Mouse (Mus musculus) stomach, embryonic 14.5 days (tissue): ENCODE measurements around the gene Dnaja3. TPM values are rescaled to one million over a fixed set of nuclear protein-coding genes. Genes with fewer than 3 reads are reported as not detected.

Experiments used
- ATAC-seq: fragments of 200-750 bp; cut with Nextera tagmentation; 2 replicates; pipeline ENCODE4 v1.8.0; 2017; ENCODE audit warnings: low read depth, moderate TSS enrichment; ENCODE audit not compliant: insufficient number of reproducible peaks, insufficient read depth, low FRiP score
- H3K27ac ChIP-seq: fragments of 300-500 bp; sonication (generic); 2 replicates; pipeline ENCODE4 v1.5.1; 2014; ENCODE audit warnings: mild to moderate bottlenecking, low read length, moderate library complexity, mixed read lengths
- H3K27me3 ChIP-seq: fragments of 300-500 bp; sonication (generic); 2 replicates; pipeline ENCODE4 v1.6.1; 2014; ENCODE audit warnings: low read length, control low read depth, mixed read lengths; ENCODE audit not compliant: control insufficient read depth, insufficient read depth
- H3K36me3 ChIP-seq: fragments of 300-500 bp; sonication (generic); 2 replicates; pipeline ENCODE4 v1.6.1; 2014; ENCODE audit warnings: mild to moderate bottlenecking, control low read depth, low read length, moderate library complexity, mixed read lengths; ENCODE audit not compliant: control insufficient read depth, insufficient read depth
- H3K4me1 ChIP-seq: fragments of 300-500 bp; sonication (generic); 2 replicates; pipeline ENCODE4 v1.6.1; 2014; ENCODE audit warnings: low read length, control low read depth, mixed read lengths; ENCODE audit not compliant: control insufficient read depth, insufficient read depth
- H3K4me2 ChIP-seq: fragments of 300-500 bp; sonication (generic); replicated peaks from 2 replicates; pipeline ENCODE4 v1.6.1; 2014; ENCODE audit warnings: low read depth, low read length, control low read depth
- H3K4me3 ChIP-seq: fragments of 300-500 bp; sonication (generic); 2 replicates; pipeline ENCODE4 v1.5.1; 2014; ENCODE audit warnings: low read depth, low read length, control low read depth
- H3K9ac ChIP-seq: fragments of 300-500 bp; sonication (generic); replicated peaks from 2 replicates; pipeline ENCODE4 v1.6.1; 2014; ENCODE audit warnings: low read depth, mild to moderate bottlenecking, control low read depth, low read length, moderate library complexity, mixed read lengths
- H3K9me3 ChIP-seq: fragments of 300-500 bp; sonication (generic); 2 replicates; pipeline ENCODE4 v1.6.1; 2016; ENCODE audit warnings: low read depth, low read length, control low read depth; ENCODE audit not compliant: control insufficient read depth
- WGBS: fragments of 180-500 bp; shearing (Covaris S2); extraction: QIAGEN DNeasy Blood & Tissue Kit; methylation state at CpG from one replicate; pipeline ENCODE4 v1.1.7; 2014; 5-methylcytosine and 5-hydroxymethylcytosine counted together
- polyA plus RNA-seq: library from polyadenylated mRNA; unstranded; fragments of >200 nt; fragmentation: Nextera tagmentation; extraction: Ambion mirVana; gene quantifications from 2 replicates; pipeline ENCODE4 v1.2.1, GENCODE M21; 2014

The Dnaja3 gene
- polyA plus RNA-seq, 1 experiment from 2014 or later: 57.8 TPM

DNA sequence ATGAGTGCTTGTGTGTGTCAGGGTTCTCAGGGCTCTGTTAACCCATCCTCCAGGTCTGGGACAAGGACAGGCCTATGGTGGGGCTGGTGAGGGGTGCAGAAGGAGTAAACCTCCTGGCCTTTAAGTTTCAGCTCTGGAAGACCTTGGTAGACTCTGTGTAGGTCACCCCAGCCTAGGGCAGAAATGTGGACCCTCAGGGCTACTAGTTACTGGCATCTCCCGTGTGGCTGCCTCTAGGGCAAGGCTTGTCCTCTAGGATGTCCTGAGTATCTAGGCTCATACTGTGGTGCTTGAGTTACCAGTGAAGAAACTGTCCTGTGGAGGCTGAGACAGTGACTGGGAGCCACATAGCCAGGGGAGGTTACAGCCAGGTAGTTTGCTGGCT, 36.3 kb upstream of the Dnaja3 start:
- H3K36me3 ChIP-seq: no peaks in the 10 kb centered on the region
- WGBS: 52% methylated on average over 1 of the region's 1 CpGs
- no peaks in the 10 kb centered on the region for H3K27me3 ChIP-seq
- no peak overlapping the region for H3K9ac ChIP-seq
- ATAC-seq: 0 out of 2 replicates have a peak, but pooled peaks have one; percentile 0
- no peak overlapping the region for H3K4me3 ChIP-seq
- H3K4me2 ChIP-seq: 0 out of 2 replicates have a peak overlapping the region, but pooled peaks have one; percentile 10
- H3K4me1 ChIP-seq: peaks cover 86% of the 10 kb centered on the region
- H3K27ac ChIP-seq: peak overlapping the region; percentile 78; the same call in 1 of the 2 replicates
- H3K9me3 ChIP-seq: no peaks in the 10 kb centered on the region

DNA sequence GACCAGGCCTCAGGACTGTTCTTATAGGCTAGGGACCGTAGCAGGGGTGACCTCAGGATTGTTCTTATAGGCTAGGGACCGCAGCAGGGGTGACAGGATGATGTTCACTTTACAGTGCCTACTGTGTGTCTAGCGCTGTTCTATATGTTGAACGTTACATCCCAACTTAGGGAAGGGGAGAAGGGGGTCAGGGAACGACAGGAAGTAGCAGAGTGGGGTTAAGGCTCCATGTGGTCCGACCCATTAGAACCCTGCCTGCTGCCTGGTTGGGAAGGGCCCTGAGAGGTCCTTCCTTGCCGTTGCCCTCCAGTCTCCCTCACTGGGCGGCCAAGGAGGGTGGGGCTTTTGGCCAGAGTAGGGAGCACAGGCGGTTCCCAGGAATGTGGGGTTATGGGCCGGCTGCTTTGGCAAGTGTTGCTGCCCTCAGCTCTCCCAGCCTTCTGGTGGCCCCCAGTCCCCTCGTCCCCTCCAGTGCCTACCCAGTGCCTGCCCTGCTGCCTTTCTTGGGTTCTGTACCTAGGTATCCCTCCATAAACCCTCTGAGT, 35.4 kb upstream of the Dnaja3 start:
- H3K4me2 ChIP-seq: 0 out of 2 replicates have a peak overlapping the region, but pooled peaks have one; percentile 7
- H3K4me3 ChIP-seq: no peak overlapping the region
- no peaks in the 10 kb centered on the region for H3K27me3 ChIP-seq
- no peak for ATAC-seq
- H3K27ac ChIP-seq: peak overlapping the region; percentile 78; the same call in 1 of the 2 replicates
- H3K9me3 ChIP-seq: no peaks in the 10 kb centered on the region
- H3K9ac ChIP-seq: no peak overlapping the region
- H3K4me1 ChIP-seq: peaks cover 77% of the 10 kb centered on the region
- H3K36me3 ChIP-seq: peaks cover 7% of the 10 kb centered on the region; the same call in 1 of the 2 replicates
- WGBS: 59% methylated on average over 11 of the region's 11 CpGs

DNA sequence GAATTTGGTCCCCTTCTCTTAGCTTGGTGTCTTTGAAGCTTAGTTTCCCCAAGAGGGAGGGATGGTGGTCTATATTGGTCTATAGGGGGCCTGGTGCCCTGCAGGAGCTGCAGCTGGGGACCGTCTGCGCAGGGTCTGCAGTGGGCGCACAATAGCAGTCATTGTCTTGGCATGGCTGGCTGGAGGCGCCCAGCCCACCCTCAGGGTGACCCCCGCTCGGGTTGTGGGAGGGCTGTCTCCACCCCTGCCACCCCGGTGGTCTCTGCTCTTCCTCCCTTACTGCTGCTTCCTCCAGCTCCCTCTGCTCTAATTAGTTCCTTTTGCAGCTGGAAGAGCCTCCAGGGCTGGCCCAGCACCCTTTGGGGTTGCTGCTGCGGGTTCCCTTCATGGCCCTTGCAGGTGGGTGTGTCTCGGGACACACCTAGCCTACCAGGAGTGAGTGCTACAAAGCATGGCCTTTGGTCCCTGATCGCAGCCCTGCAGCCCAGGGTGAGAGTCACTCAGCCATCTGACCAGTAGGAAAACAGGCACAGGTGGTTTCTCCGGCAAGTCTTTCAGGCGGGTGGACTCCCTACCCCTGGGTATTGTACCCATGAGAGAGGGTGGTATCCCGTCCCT, 34.2 kb upstream of the Dnaja3 start:
- 51% methylated on average over 13 of the region's 13 CpGs for WGBS
- Histone ChIP-seq H3K36me3 (peaks cover 12% of the 10 kb centered on the region; the same call in 1 of the 2 replicates), H3K4me1 (peaks cover 66% of the 10 kb centered on the region), H3K4me3 (no peak overlapping the region), H3K4me2 (no peak overlapping the region), H3K27ac (peak overlapping the region; percentile 29; the same call in 1 of the 2 replicates), H3K27me3 (no peaks in the 10 kb centered on the region), H3K9me3 (no peaks in the 10 kb centered on the region), H3K9ac (no peak overlapping the region)
- ATAC-seq: no peak

DNA sequence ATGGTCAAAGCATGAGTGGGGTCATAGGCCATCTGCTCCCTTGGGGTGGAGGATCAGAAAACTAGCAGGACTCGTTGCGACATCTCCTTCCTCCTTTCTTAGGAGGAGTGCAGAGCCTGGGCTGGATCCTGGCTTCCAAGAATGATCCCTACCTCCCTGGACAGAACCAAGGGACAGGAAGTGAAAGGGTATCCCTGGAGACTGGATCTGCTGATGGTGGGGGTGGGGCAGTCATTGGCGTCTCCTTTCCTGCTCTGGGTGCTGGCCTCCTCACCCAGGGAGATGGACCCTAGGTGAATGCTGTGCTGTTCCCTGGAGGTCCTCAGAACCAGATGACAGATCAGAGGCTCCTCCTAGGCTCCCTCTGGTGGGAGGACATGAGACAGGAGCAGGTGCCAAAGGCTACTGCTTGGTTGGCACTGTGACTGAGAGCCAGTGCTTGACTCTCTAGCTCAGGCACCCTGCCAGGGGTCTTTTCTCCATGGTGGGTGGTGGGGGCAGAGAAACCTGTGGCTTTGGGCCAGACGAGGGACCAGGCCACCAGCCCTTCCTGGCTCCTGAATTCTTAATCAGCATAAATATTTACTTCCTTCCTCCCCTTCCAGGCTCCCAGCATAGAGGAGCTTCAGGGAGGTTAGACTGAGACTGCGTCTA, 33.2 kb upstream of the Dnaja3 start:
- Histone ChIP-seq H3K4me3 (no peak overlapping the region), H3K36me3 (peaks cover 19% of the 10 kb centered on the region), H3K27me3 (no peaks in the 10 kb centered on the region), H3K27ac (peak overlapping the region; percentile 24; the same call in 1 of the 2 replicates), H3K9me3 (no peaks in the 10 kb centered on the region), H3K4me2 (no peak overlapping the region), H3K4me1 (peaks cover 57% of the 10 kb centered on the region), H3K9ac (no peak overlapping the region)
- ATAC-seq: no peak
- WGBS: 25% methylated on average over 5 of the region's 5 CpGs

GRCm38 (mm10) chr16:4607818-4608531, 31.8 kb upstream of the Dnaja3 start:
- Histone ChIP-seq H3K4me2 (no peak overlapping the region), H3K4me3 (no peak overlapping the region), H3K9me3 (no peaks in the 10 kb centered on the region), H3K4me1 (peaks cover 47% of the 10 kb centered on the region), H3K9ac (no peak overlapping the region), H3K36me3 (peaks cover 32% of the 10 kb centered on the region), H3K27ac (no peak overlapping the region), H3K27me3 (no peaks in the 10 kb centered on the region)
- WGBS: 39% methylated on average over 9 of the region's 9 CpGs
- ATAC-seq: no peak

DNA sequence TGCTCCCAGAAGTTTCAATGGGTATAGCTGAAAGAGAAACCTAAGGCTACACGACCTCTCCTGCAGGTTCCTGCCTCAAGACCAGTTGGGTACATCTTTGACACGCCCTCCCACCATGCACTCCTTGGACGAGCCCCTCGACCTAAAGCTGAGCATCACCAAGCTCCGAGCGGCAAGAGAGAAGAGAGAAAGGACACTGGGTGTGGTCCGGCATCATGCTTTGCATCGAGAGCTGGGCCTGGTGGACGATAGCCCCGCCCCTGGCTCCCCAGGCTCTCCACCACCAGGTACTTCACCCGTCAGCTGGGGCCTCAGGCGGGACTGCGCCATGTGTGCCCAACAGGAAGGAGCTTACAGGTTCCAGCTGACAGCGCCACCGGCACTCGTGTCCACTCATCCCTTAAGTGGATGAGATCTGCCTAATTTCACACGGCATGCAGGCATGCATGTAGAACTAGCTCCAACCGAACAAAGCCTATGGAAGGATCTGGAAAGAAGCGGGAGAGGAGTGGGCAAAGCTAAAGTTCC, 31.2 kb upstream of the Dnaja3 start:
- Histone ChIP-seq H3K27ac (no peak overlapping the region), H3K4me2 (no peak overlapping the region), H3K4me1 (peaks cover 40% of the 10 kb centered on the region), H3K9ac (no peak overlapping the region), H3K9me3 (no peaks in the 10 kb centered on the region), H3K4me3 (no peak overlapping the region), H3K27me3 (no peaks in the 10 kb centered on the region), H3K36me3 (peaks cover 38% of the 10 kb centered on the region)
- no peak for ATAC-seq
- 84% methylated on average over 19 of the region's 19 CpGs for WGBS

- no peak overlapping the region for H3K4me3 ChIP-seq
These were observed 28.6 kb upstream of the Dnaja3 start for GRCm38 (mm10) chr16:4611193-4611592.

GRCm38 (mm10) chr16:4611676-4612075, 28.1 kb upstream of the Dnaja3 start:
- H3K9me3 ChIP-seq: no peaks in the 10 kb centered on the region
- ATAC-seq: no peak
- peaks cover 10% of the 10 kb centered on the region for H3K4me1 ChIP-seq
- no peak overlapping the region for H3K4me2 ChIP-seq
- peaks cover 57% of the 10 kb centered on the region for H3K36me3 ChIP-seq
- no peak overlapping the region for H3K27ac ChIP-seq
- no peak overlapping the region for H3K9ac ChIP-seq
- no peaks in the 10 kb centered on the region for H3K27me3 ChIP-seq
- WGBS: 92% methylated on average over 7 of the region's 7 CpGs
- no peak overlapping the region for H3K4me3 ChIP-seq

More at GRCm38 (mm10) chr16:4611193-4611592, 28.6 kb upstream of the Dnaja3 start:
- Histone ChIP-seq H3K9ac (no peak overlapping the region), H3K9me3 (no peaks in the 10 kb centered on the region), H3K36me3 (peaks cover 57% of the 10 kb centered on the region), H3K4me1 (peaks cover 15% of the 10 kb centered on the region), H3K27me3 (no peaks in the 10 kb centered on the region), H3K27ac (no peak overlapping the region), H3K4me2 (no peak overlapping the region)
- 94% methylated on average over 5 of the region's 5 CpGs for WGBS
- no peak for ATAC-seq
